Mouse (Mus musculus): Measurements from ENCODE around the gene C1galt1. TPM values are rescaled to one million over a fixed set of nuclear protein-coding genes. Genes with fewer than 3 reads are reported as not detected.
A peak's percentile ranks its signal among the peaks of the same experiment; 100 is the strongest.

Gene C1galt1
- polyA plus RNA-seq, 1 experiment from 2014 or later = 3.9 TPM

DNA sequence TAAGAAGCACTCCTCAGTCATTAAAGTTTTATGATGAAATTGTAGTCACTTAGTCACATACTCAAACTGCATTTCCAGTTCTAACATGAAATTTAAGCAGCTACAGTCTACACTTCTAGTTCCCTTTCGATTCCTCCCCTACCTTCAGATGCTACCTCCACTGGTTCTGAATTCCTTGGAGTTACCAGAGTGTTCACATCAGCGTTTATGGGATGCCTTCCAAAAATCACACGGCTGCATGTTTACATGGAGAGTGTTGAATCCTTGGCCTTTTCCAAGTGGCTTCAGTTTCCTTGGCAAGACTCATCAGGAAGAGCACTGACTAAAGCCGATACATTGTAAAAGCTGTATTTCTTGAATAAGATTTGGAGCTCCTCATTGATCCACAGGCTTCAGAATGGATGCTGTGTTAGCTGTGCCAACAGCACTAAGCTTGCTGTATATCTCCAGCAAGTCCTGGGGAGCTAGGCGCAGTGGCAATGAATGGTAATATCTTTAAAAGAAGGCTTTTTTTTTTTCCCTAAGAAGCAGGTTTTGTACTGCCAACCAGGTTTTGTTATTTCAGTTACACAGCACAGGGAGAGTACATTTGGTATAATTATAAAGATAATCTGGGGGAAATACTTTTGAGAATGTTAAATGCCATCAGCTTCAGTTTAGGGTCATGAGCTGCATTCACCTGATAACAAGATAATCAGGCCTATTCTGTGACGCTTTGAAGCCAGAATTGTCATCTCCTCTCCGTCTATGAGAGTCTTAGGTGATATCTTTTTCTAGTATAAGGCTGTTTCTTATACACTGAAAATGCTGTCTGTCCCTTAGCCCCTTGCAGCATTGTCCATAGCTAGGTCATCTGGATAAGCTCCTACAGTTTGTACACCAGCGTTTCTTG, 13.0 kb downstream of the C1galt1 start:
- no peak for DNase-seq
- Histone ChIP-seq H3K27me3 (ENCODE audit: insufficient read depth, low read length) (no peaks in the 10 kb centered on the region), H3K27ac (ENCODE audit: low read depth) (no peak overlapping the region), H3K4me1 (ENCODE audit: insufficient read depth) (peaks cover 12% of the 10 kb centered on the region), H3K4me2 (ENCODE audit: low read depth, low read length) (no peak overlapping the region), H3K9me3 (ENCODE audit: low read length) (no peaks in the 10 kb centered on the region), H3K36me3 (replicated peaks; ENCODE audit: insufficient read depth, low read length) (no peaks in the 10 kb centered on the region), H3K4me3 (ENCODE audit: low read depth, low read length) (no peak overlapping the region), H3K9ac (replicated peaks) (no peak overlapping the region)
- ATAC-seq = peak; percentile 33; the same call in 1 of the 2 replicates
- WGBS (ENCODE audit: insufficient replicate concordance) = 69% methylated on average over 8 of the region's 8 CpGs
- TF ChIP-seq CTCF (IDR thresholded peaks at IDR 0.05; ENCODE audit: low read depth) (no peak), EP300 (IDR thresholded peaks at IDR 0.05; ENCODE audit: low read depth) (peak; percentile 80)

DNA sequence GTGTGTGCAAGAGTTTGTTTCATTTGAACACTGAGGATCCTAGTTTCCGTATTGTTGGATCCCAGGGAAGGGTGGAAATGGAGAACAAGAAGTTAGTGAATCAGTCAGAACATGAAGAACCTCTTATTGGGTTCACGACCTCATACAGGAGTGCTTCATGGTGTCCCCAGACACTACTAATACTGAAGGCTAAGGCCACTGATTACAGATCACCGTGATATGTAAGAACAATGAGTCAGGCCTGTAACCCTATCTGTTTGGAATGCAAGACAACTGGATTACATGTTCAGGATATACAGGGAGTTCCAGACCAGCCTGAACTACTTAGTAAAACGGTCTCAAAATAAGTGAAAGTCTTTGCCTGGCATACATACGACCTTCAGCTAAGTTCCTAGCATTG, 13.9 kb downstream of the C1galt1 start:
- ATAC-seq (no peak), DNase-seq (no peak)
- Histone ChIP-seq H3K9ac (replicated peaks) (no peak overlapping the region), H3K4me1 (ENCODE audit: insufficient read depth) (peaks cover 17% of the 10 kb centered on the region), H3K9me3 (ENCODE audit: low read length) (no peaks in the 10 kb centered on the region), H3K27me3 (ENCODE audit: insufficient read depth, low read length) (no peaks in the 10 kb centered on the region), H3K36me3 (replicated peaks; ENCODE audit: insufficient read depth, low read length) (0 out of 2 replicates have a peak, but pooled peaks cover 4% of the 10 kb centered on the region), H3K4me3 (ENCODE audit: low read depth, low read length) (no peak overlapping the region), H3K4me2 (ENCODE audit: low read depth, low read length) (no peak overlapping the region), H3K27ac (ENCODE audit: low read depth) (no peak overlapping the region)
- no peak for TF ChIP-seq CTCF (IDR thresholded peaks at IDR 0.05; ENCODE audit: low read depth)
- TF ChIP-seq EP300 (IDR thresholded peaks at IDR 0.05; ENCODE audit: low read depth) = no peak
- 71% methylated on average over 5 of the region's 5 CpGs for WGBS (ENCODE audit: insufficient replicate concordance)

DNA sequence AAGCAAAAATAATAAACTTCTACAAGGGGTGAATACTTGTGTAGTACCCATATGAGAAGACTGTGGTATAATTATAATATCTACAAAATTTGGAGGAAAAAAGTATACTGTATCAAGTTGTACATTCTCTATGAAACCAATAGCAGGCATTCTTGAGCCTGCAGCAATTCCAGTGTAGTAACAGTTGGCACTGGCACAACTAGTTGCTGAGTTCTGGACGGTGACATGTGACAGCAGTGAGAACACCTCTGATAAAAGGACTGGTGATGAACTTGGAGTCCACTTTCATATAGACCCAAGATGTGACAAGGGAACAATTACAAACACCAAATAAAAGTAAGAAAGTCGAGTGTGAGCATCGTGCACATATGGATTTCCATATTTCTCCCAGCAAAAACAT, 14.5 kb downstream of the C1galt1 start:
- H3K27ac ChIP-seq (ENCODE audit: low read depth) = no peak overlapping the region
- H3K9ac ChIP-seq (replicated peaks) = no peak overlapping the region
- no peak for ATAC-seq
- H3K27me3 ChIP-seq (ENCODE audit: insufficient read depth, low read length) = no peaks in the 10 kb centered on the region
- WGBS (ENCODE audit: insufficient replicate concordance) = 78% methylated on average over 3 of the region's 3 CpGs
- H3K4me3 ChIP-seq (ENCODE audit: low read depth, low read length) = no peak overlapping the region
- no peak for TF ChIP-seq CTCF (IDR thresholded peaks at IDR 0.05; ENCODE audit: low read depth)
- TF ChIP-seq EP300 (IDR thresholded peaks at IDR 0.05; ENCODE audit: low read depth) = no peak
- H3K4me2 ChIP-seq (ENCODE audit: low read depth, low read length) = no peak overlapping the region
- no peak for DNase-seq
- H3K9me3 ChIP-seq (ENCODE audit: low read length) = no peaks in the 10 kb centered on the region
- peaks cover 17% of the 10 kb centered on the region for H3K4me1 ChIP-seq (ENCODE audit: insufficient read depth)
- H3K36me3 ChIP-seq (replicated peaks; ENCODE audit: insufficient read depth, low read length) = peaks cover 8% of the 10 kb centered on the region

DNA sequence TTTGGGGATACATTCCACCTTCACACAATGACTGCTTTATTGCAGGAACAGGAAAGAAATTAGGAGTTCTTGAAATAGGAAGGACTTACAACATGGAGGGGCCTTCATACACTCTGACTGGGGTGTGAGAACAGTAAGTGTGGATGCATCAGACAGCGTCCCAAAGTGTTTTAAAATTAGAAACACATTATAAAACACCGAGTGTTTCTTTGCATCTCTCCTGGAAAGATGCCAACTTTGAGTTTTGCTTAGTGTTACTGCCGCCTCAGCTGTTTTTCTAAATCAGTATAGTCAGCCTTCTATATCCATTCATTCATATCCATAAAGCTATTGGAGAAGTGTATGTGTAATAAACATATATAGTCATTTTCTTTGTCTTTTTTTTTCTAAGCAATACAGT, 16.4 kb downstream of the C1galt1 start:
- H3K4me3 ChIP-seq (ENCODE audit: low read depth, low read length) = no peak overlapping the region
- no peaks in the 10 kb centered on the region for H3K27me3 ChIP-seq (ENCODE audit: insufficient read depth, low read length)
- H3K36me3 ChIP-seq (replicated peaks; ENCODE audit: insufficient read depth, low read length) = peaks cover 15% of the 10 kb centered on the region
- TF ChIP-seq EP300 (IDR thresholded peaks at IDR 0.05; ENCODE audit: low read depth) = no peak
- TF ChIP-seq CTCF (IDR thresholded peaks at IDR 0.05; ENCODE audit: low read depth) = no peak
- WGBS (ENCODE audit: insufficient replicate concordance) = 71% methylated on average over 3 of the region's 3 CpGs
- no peak overlapping the region for H3K9ac ChIP-seq (replicated peaks)
- ATAC-seq = no peak
- H3K27ac ChIP-seq (ENCODE audit: low read depth) = no peak overlapping the region
- DNase-seq = no peak
- no peak overlapping the region for H3K4me2 ChIP-seq (ENCODE audit: low read depth, low read length)
- H3K4me1 ChIP-seq (ENCODE audit: insufficient read depth) = peaks cover 16% of the 10 kb centered on the region
- H3K9me3 ChIP-seq (ENCODE audit: low read length) = no peaks in the 10 kb centered on the region

DNA sequence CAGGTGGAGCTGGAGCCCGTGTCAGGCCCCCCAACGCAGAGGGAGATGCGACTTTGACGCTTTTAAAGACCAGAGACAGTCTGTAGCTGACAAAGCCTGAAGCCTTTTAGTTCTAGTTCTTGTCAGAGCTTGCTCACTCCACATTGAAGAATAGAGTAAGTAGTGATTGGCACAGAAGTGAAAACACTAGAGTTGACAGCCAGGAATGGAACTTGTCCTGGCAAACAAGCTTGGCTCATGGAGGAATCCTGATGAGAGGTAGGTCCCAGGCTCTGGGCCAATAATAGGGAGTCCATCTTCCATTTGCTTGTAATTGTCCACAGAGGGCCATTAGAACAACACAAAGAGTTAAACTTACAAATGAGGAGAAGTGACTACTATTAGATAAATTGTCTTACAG, 18.7 kb downstream of the C1galt1 start:
- Histone ChIP-seq H3K36me3 (replicated peaks; ENCODE audit: insufficient read depth, low read length) (peaks cover 28% of the 10 kb centered on the region), H3K4me2 (ENCODE audit: low read depth, low read length) (no peak overlapping the region), H3K4me1 (ENCODE audit: insufficient read depth) (peaks cover 4% of the 10 kb centered on the region), H3K27me3 (ENCODE audit: insufficient read depth, low read length) (no peaks in the 10 kb centered on the region), H3K4me3 (ENCODE audit: low read depth, low read length) (no peak overlapping the region), H3K9me3 (ENCODE audit: low read length) (no peaks in the 10 kb centered on the region), H3K27ac (ENCODE audit: low read depth) (no peak overlapping the region), H3K9ac (replicated peaks) (no peak overlapping the region)
- TF ChIP-seq CTCF (IDR thresholded peaks at IDR 0.05; ENCODE audit: low read depth) (no peak), EP300 (IDR thresholded peaks at IDR 0.05; ENCODE audit: low read depth) (no peak)
- ATAC-seq (peak; percentile 40), DNase-seq (no peak)
- WGBS (ENCODE audit: insufficient replicate concordance) = 88% methylated on average over 4 of the region's 4 CpGs

DNA sequence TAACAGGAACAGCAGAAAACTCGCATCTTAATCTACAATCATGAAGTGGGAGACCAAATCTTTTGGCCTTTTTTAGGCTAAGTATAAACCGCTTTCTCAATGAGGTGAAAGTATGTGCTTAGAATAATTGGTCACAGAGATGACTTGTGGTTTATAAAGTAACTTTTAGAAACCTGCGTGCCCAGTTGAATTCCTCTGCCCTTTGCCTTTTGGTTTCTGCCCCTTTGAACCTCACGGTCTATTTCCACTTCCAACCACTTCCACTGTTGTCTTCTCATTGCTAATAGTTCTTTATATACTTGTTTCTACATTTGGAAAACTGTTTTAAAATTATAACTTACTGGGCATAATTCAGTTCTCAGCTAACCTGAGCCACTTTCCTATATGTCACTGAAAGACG, 32.2 kb downstream of the C1galt1 start:
- no peak for DNase-seq
- no peak for ATAC-seq

More for the DNA sequence above, 32.2 kb downstream of the C1galt1 start:
- Histone ChIP-seq H3K27me3 (ENCODE audit: insufficient read depth, low read length) (no peaks in the 10 kb centered on the region), H3K9me3 (ENCODE audit: low read length) (no peaks in the 10 kb centered on the region), H3K27ac (ENCODE audit: low read depth) (no peak overlapping the region), H3K36me3 (replicated peaks; ENCODE audit: insufficient read depth, low read length) (peaks cover 4% of the 10 kb centered on the region), H3K9ac (replicated peaks) (no peak overlapping the region), H3K4me2 (ENCODE audit: low read depth, low read length) (no peak overlapping the region), H3K4me3 (ENCODE audit: low read depth, low read length) (no peak overlapping the region), H3K4me1 (ENCODE audit: insufficient read depth) (no peaks in the 10 kb centered on the region)
- 82% methylated on average over 5 of the region's 5 CpGs for WGBS (ENCODE audit: insufficient replicate concordance)
- TF ChIP-seq EP300 (IDR thresholded peaks at IDR 0.05; ENCODE audit: low read depth) (no peak), CTCF (IDR thresholded peaks at IDR 0.05; ENCODE audit: low read depth) (no peak)

Measured in liver, postnatal 0 days (tissue).